Mouse (Mus musculus): Measurements from ENCODE around the gene Ptrh1. TPM values are rescaled to one million over a fixed set of nuclear protein-coding genes. Genes with fewer than 3 reads are reported as not detected.

The Ptrh1 gene
- polyA plus RNA-seq, 1 experiment from 2014 or later: 4.6 TPM

- H3K4me3 ChIP-seq: peak within 1 kb of the TSS; percentile 79
- no peaks in the 10 kb centered on the region for H3K9me3 ChIP-seq (replicated peaks)
- peaks cover 33% of the 10 kb centered on the region for H3K4me1 ChIP-seq
- ATAC-seq (ENCODE audit: low FRiP score): 0 out of 2 replicates have a peak, but pooled peaks have one; percentile 5
- H3K27me3 ChIP-seq: peaks cover 11% of the 10 kb centered on the region
- WGBS: 7% methylated on average over 11 of the region's 11 CpGs
- peak within 1 kb of the TSS; percentile 91 for H3K27ac ChIP-seq
- H3K9ac ChIP-seq: peak within 1 kb of the TSS; percentile 81
- H3K36me3 ChIP-seq: peaks cover 12% of the 10 kb centered on the region
- peak within 1 kb of the TSS; percentile 97 for H3K4me2 ChIP-seq (replicated peaks)
These were observed 34.7 kb upstream of the Ptrh1 start, which contains the start of gene 6330409D20Rik for GRCm38 (mm10) chr2:32740916-32741272. Gene 6330409D20Rik, minus strand, starts transcription at chr2:32741016.

- Histone ChIP-seq H3K4me2 (replicated peaks) (peak overlapping the region; percentile 97), H3K4me1 (peaks cover 33% of the 10 kb centered on the region), H3K27me3 (peaks cover 11% of the 10 kb centered on the region), H3K4me3 (peak overlapping the region; percentile 79), H3K9ac (peak overlapping the region; percentile 81), H3K36me3 (peaks cover 17% of the 10 kb centered on the region), H3K9me3 (replicated peaks) (no peaks in the 10 kb centered on the region), H3K27ac (peak overlapping the region; percentile 91)
- peak; percentile 57 for ATAC-seq (ENCODE audit: low FRiP score)
- 2% methylated on average over 53 of the region's 58 CpGs for WGBS
These were observed 34.1 kb upstream of the Ptrh1 start for GRCm38 (mm10) chr2:32741273-32742172.

GRCm38 (mm10) chr2:32742173-32742531 is 33.4 kb upstream of the Ptrh1 start:
- H3K9ac ChIP-seq: peak overlapping the region; percentile 81
- H3K4me1 ChIP-seq: peaks cover 33% of the 10 kb centered on the region
- H3K9me3 ChIP-seq (replicated peaks): no peaks in the 10 kb centered on the region
- WGBS: 2% methylated on average over 18 of the region's 18 CpGs
- peaks cover 11% of the 10 kb centered on the region for H3K27me3 ChIP-seq
- H3K27ac ChIP-seq: peak overlapping the region; percentile 91
- peak overlapping the region; percentile 79 for H3K4me3 ChIP-seq
- peak; percentile 91 for ATAC-seq (ENCODE audit: low FRiP score)
- peak overlapping the region; percentile 97 for H3K4me2 ChIP-seq (replicated peaks)
- peaks cover 24% of the 10 kb centered on the region for H3K36me3 ChIP-seq

GRCm38 (mm10) chr2:32744272-32744982 is 31.2 kb upstream of the Ptrh1 start:
- no peaks in the 10 kb centered on the region for H3K9me3 ChIP-seq (replicated peaks)
- 78% methylated on average over 15 of the region's 15 CpGs for WGBS
- H3K4me1 ChIP-seq: peaks cover 30% of the 10 kb centered on the region
- H3K4me3 ChIP-seq: no peak overlapping the region
- H3K9ac ChIP-seq: no peak overlapping the region; the same call in 1 of the 2 replicates
- H3K27me3 ChIP-seq: peaks cover 11% of the 10 kb centered on the region
- ATAC-seq (ENCODE audit: low FRiP score): no peak
- no peak overlapping the region for H3K4me2 ChIP-seq (replicated peaks)
- H3K27ac ChIP-seq: no peak overlapping the region
- peaks cover 41% of the 10 kb centered on the region for H3K36me3 ChIP-seq

- Histone ChIP-seq H3K4me1 (peaks cover 24% of the 10 kb centered on the region), H3K4me3 (no peak overlapping the region), H3K27me3 (no peaks in the 10 kb centered on the region), H3K4me2 (replicated peaks) (no peak overlapping the region), H3K9ac (no peak overlapping the region), H3K27ac (no peak overlapping the region), H3K9me3 (replicated peaks) (no peaks in the 10 kb centered on the region), H3K36me3 (peaks cover 56% of the 10 kb centered on the region)
- 87% methylated on average over 16 of the region's 16 CpGs for WGBS
- ATAC-seq (ENCODE audit: low FRiP score): no peak
These were observed 26.5 kb upstream of the Ptrh1 start for GRCm38 (mm10) chr2:32749082-32749481.

GRCm38 (mm10) chr2:32750199-32750598 is 25.4 kb upstream of the Ptrh1 start:
- Histone ChIP-seq H3K4me1 (peaks cover 24% of the 10 kb centered on the region), H3K9me3 (replicated peaks) (no peaks in the 10 kb centered on the region), H3K9ac (no peak overlapping the region), H3K4me2 (replicated peaks) (peak overlapping the region; percentile 57; the same call in 1 of the 2 replicates), H3K36me3 (peaks cover 61% of the 10 kb centered on the region), H3K27ac (peak overlapping the region; percentile 88), H3K4me3 (no peak overlapping the region), H3K27me3 (no peaks in the 10 kb centered on the region)
- 73% methylated on average over 7 of the region's 7 CpGs for WGBS
- ATAC-seq (ENCODE audit: low FRiP score): no peak

- H3K36me3 ChIP-seq: peaks cover 52% of the 10 kb centered on the region
- peak overlapping the region; percentile 88 for H3K27ac ChIP-seq
- H3K9me3 ChIP-seq (replicated peaks): no peaks in the 10 kb centered on the region
- peaks cover 24% of the 10 kb centered on the region for H3K4me1 ChIP-seq
- peak; percentile 87 for ATAC-seq (ENCODE audit: low FRiP score)
- H3K4me3 ChIP-seq: peak overlapping the region; percentile 35
- H3K9ac ChIP-seq: peak overlapping the region; percentile 63
- no peaks in the 10 kb centered on the region for H3K27me3 ChIP-seq
- H3K4me2 ChIP-seq (replicated peaks): peak overlapping the region; percentile 57
- 7% methylated on average over 31 of the region's 31 CpGs for WGBS
These were observed 24.5 kb upstream of the Ptrh1 start for GRCm38 (mm10) chr2:32750887-32751664.

GRCm38 (mm10) chr2:32751665-32752033 is 23.9 kb upstream of the Ptrh1 start:
- peak overlapping the region; percentile 63 for H3K9ac ChIP-seq
- peaks cover 24% of the 10 kb centered on the region for H3K4me1 ChIP-seq
- peak overlapping the region; percentile 57 for H3K4me2 ChIP-seq (replicated peaks)
- peaks cover 47% of the 10 kb centered on the region for H3K36me3 ChIP-seq
- peak overlapping the region; percentile 35 for H3K4me3 ChIP-seq
- ATAC-seq (ENCODE audit: low FRiP score): no peak
- WGBS: 17% methylated on average over 9 of the region's 10 CpGs
- H3K9me3 ChIP-seq (replicated peaks): no peaks in the 10 kb centered on the region
- H3K27me3 ChIP-seq: no peaks in the 10 kb centered on the region
- H3K27ac ChIP-seq: peak overlapping the region; percentile 88

- WGBS: 62% methylated on average over 10 of the region's 10 CpGs
- Histone ChIP-seq H3K4me1 (peaks cover 24% of the 10 kb centered on the region), H3K9ac (peak overlapping the region; percentile 63; the same call in 1 of the 2 replicates), H3K27ac (peak overlapping the region; percentile 88), H3K27me3 (no peaks in the 10 kb centered on the region), H3K4me3 (peak overlapping the region; percentile 35), H3K36me3 (peaks cover 41% of the 10 kb centered on the region), H3K4me2 (replicated peaks) (peak overlapping the region; percentile 57), H3K9me3 (replicated peaks) (no peaks in the 10 kb centered on the region)
- no peak for ATAC-seq (ENCODE audit: low FRiP score)
These were observed 23.4 kb upstream of the Ptrh1 start for GRCm38 (mm10) chr2:32752181-32752580.

GRCm38 (mm10) chr2:32756674-32757055 is 18.9 kb upstream of the Ptrh1 start:
- H3K27me3 ChIP-seq: no peaks in the 10 kb centered on the region
- peak overlapping the region; percentile 55; the same call in 1 of the 2 replicates for H3K4me2 ChIP-seq (replicated peaks)
- H3K4me3 ChIP-seq: no peak overlapping the region

GRCm38 (mm10) chr2:32757056-32757845 is 18.3 kb upstream of the Ptrh1 start, which contains the start of gene Tor2a:
Gene Tor2a, plus strand, starts transcription at chr2:32757234.
- H3K9me3 ChIP-seq (replicated peaks): no peaks in the 10 kb centered on the region
- H3K4me2 ChIP-seq (replicated peaks): peak within 1 kb of the TSS; percentile 55
- H3K36me3 ChIP-seq: peaks cover 43% of the 10 kb centered on the region
- peak within 1 kb of the TSS; percentile 90 for H3K27ac ChIP-seq
- H3K27me3 ChIP-seq: no peaks in the 10 kb centered on the region
- under 1% methylated on average over 65 of the region's 66 CpGs for WGBS
- H3K9ac ChIP-seq: peak within 1 kb of the TSS; percentile 84
- H3K4me1 ChIP-seq: peaks cover 19% of the 10 kb centered on the region
- ATAC-seq (ENCODE audit: low FRiP score): peak; percentile 92
- H3K4me3 ChIP-seq: peak within 1 kb of the TSS; percentile 71

More at GRCm38 (mm10) chr2:32756674-32757055, 18.9 kb upstream of the Ptrh1 start:
- no peak overlapping the region for H3K27ac ChIP-seq
- ATAC-seq (ENCODE audit: low FRiP score): peak; percentile 41; the same call in 1 of the 2 replicates
- no peak overlapping the region for H3K9ac ChIP-seq
- H3K9me3 ChIP-seq (replicated peaks): no peaks in the 10 kb centered on the region
- 34% methylated on average over 6 of the region's 6 CpGs for WGBS
- H3K36me3 ChIP-seq: peaks cover 37% of the 10 kb centered on the region
- peaks cover 25% of the 10 kb centered on the region for H3K4me1 ChIP-seq
